Mouse (Mus musculus): ENCODE measurements around the gene C1qtnf5.

DNA sequence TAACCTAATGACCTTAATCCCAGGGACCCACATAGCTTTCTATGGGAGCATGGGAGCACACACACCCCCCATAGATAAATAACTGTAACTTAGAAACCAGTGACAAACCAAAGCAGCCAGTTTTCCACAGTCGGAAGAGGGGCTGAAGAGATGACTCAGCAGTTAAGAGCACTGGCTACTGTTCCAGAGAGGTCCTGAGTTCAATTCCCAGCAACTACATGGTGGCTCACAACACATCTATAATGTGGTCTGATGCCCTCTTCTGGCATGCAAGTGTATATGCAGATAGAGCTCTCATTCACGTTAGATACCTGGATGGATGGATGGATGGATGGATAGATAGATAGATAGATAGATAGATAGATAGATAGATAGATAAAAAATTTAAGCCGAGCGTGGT is 9.1 kb downstream of the C1qtnf5 start:
- TF ChIP-seq GATA1 (IDR thresholded peaks at IDR 0.05; ENCODE audit: low read length) (no peak), TAL1 (IDR thresholded peaks at IDR 0.05; ENCODE audit: low read length) (no peak)
